Mouse (Mus musculus) heart, embryonic 15.5 days (tissue): ENCODE results near the gene Olfml3. TPM values are rescaled to one million over a fixed set of nuclear protein-coding genes. Genes with fewer than 3 reads are reported as not detected.

Experiments
- ATAC-seq: fragments of 200-750 bp; cut with Nextera tagmentation; replicated peaks from 2 replicates; pipeline ENCODE4 v1.8.0; 2017; ENCODE audit warnings: low read depth, moderate TSS enrichment; ENCODE audit not compliant: insufficient number of reproducible peaks, insufficient read depth, low FRiP score
- H3K27ac ChIP-seq: fragments of 300-500 bp; sonication (generic); 2 replicates; pipeline ENCODE4 v1.5.1; 2015; ENCODE audit warnings: mild to moderate bottlenecking, inconsistent platforms
- H3K27me3 ChIP-seq: fragments of 300-500 bp; sonication (generic); 2 replicates; pipeline ENCODE4 v1.6.1; 2015; ENCODE audit warnings: inconsistent platforms
- H3K36me3 ChIP-seq: fragments of 300-500 bp; sonication (generic); 2 replicates; pipeline ENCODE4 v1.6.1; 2015; ENCODE audit warnings: mild to moderate bottlenecking, inconsistent platforms
- H3K4me1 ChIP-seq: fragments of 300-500 bp; sonication (generic); replicated peaks from 2 replicates; pipeline ENCODE4 v1.6.1; 2015; ENCODE audit warnings: inconsistent platforms
- H3K4me2 ChIP-seq: fragments of 300-500 bp; sonication (generic); 2 replicates; pipeline ENCODE4 v1.6.1; 2015; ENCODE audit warnings: inconsistent platforms, mild to moderate bottlenecking, moderate library complexity
- H3K4me3 ChIP-seq: fragments of 300-500 bp; sonication (generic); 2 replicates; pipeline ENCODE4 v1.5.1; 2015; ENCODE audit warnings: mild to moderate bottlenecking, inconsistent platforms
- H3K9ac ChIP-seq: fragments of 300-500 bp; sonication (generic); 2 replicates; pipeline ENCODE4 v1.6.1; 2015; ENCODE audit warnings: mild to moderate bottlenecking, inconsistent platforms
- H3K9me3 ChIP-seq: fragments of 300-500 bp; sonication (generic); replicated peaks from 2 replicates; pipeline ENCODE4 v1.6.1; 2016; ENCODE audit warnings: inconsistent platforms
- WGBS: fragments of 180-500 bp; shearing (Covaris S2); methylation state at CpG from one replicate; pipeline ENCODE4 v1.1.7; 2015; ENCODE audit warnings: mixed read lengths; 5-methylcytosine and 5-hydroxymethylcytosine counted together
- polyA plus RNA-seq: library from polyadenylated mRNA; unstranded; fragments of >200 nt; fragmentation: Nextera tagmentation; extraction: Ambion mirVana; gene quantifications from 2 replicates; pipeline ENCODE4 v1.2.1, GENCODE M21; 2015

The Olfml3 gene
- polyA plus RNA-seq, 1 experiment from 2014 or later = 19.5 TPM

- peaks cover 35% of the 10 kb centered on the region for H3K4me1 ChIP-seq
- H3K9me3 ChIP-seq = no peaks in the 10 kb centered on the region
- H3K36me3 ChIP-seq = no peaks in the 10 kb centered on the region
- peak; percentile 63; the same call in 1 of the 2 replicates for ATAC-seq
- no peak overlapping the region; the same call in 1 of the 2 replicates for H3K9ac ChIP-seq
- H3K27me3 ChIP-seq = no peaks in the 10 kb centered on the region
- whole genome bisulfite sequencing = 21% methylated on average over 9 of the region's 9 CpGs
- H3K4me3 ChIP-seq = peak overlapping the region; percentile 4; the same call in 1 of the 2 replicates
- peak overlapping the region; percentile 88 for H3K27ac ChIP-seq
- H3K4me2 ChIP-seq = peak overlapping the region; percentile 39
Observed at GRCm38 (mm10) chr3:103771531-103772130, 33.8 kb upstream of the Olfml3 start.

DNA sequence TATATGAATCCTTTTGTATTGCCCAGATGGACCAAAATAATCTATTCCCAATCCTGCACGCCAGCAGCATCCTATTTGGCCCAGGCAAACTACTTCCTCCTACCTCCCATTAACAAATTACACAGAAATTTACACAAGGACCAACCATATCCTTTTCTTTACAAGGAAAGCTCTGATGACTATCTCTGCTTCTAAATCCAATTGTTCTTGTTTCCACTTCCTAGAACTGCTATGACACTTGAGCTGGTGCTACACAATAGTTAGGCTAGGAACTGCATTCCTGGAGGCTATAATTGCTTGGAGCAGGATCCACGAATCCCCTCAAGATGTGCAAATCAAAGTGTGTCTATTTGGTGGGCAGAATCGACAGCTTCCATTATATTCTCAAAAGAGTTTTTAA lies 29.0 kb upstream of the Olfml3 start:
- H3K27me3 ChIP-seq = no peaks in the 10 kb centered on the region
- H3K4me1 ChIP-seq = peaks cover 14% of the 10 kb centered on the region
- no peak overlapping the region for H3K4me3 ChIP-seq
- ATAC-seq = no peak
- H3K9me3 ChIP-seq = no peaks in the 10 kb centered on the region
- H3K9ac ChIP-seq = no peak overlapping the region
- H3K27ac ChIP-seq = no peak overlapping the region
- H3K36me3 ChIP-seq = peaks cover 25% of the 10 kb centered on the region
- WGBS = 76% methylated on average over 3 of the region's 3 CpGs
- H3K4me2 ChIP-seq = no peak overlapping the region

GRCm38 (mm10) chr3:103759261-103759970 lies 21.6 kb upstream of the Olfml3 start:
- peaks cover 64% of the 10 kb centered on the region for H3K36me3 ChIP-seq

GRCm38 (mm10) chr3:103758456-103758855 lies 20.7 kb upstream of the Olfml3 start:
- Histone ChIP-seq H3K9me3 (no peaks in the 10 kb centered on the region), H3K4me3 (no peak overlapping the region), H3K4me2 (no peak overlapping the region), H3K27me3 (no peaks in the 10 kb centered on the region), H3K9ac (no peak overlapping the region), H3K4me1 (peaks cover 5% of the 10 kb centered on the region; the same call in 1 of the 2 replicates), H3K36me3 (peaks cover 65% of the 10 kb centered on the region), H3K27ac (no peak overlapping the region)
- WGBS = 90% methylated on average over 7 of the region's 7 CpGs
- no peak for ATAC-seq

More at GRCm38 (mm10) chr3:103759261-103759970, 21.6 kb upstream of the Olfml3 start:
- H3K4me1 ChIP-seq = peaks cover 5% of the 10 kb centered on the region; the same call in 1 of the 2 replicates
- H3K9ac ChIP-seq = no peak overlapping the region
- no peak overlapping the region for H3K4me2 ChIP-seq
- no peak overlapping the region for H3K27ac ChIP-seq
- no peaks in the 10 kb centered on the region for H3K9me3 ChIP-seq
- WGBS = 76% methylated on average over 5 of the region's 5 CpGs
- H3K27me3 ChIP-seq = no peaks in the 10 kb centered on the region
- ATAC-seq = no peak
- H3K4me3 ChIP-seq = no peak overlapping the region

- 84% methylated on average over 2 of the region's 2 CpGs for WGBS
- Histone ChIP-seq H3K4me3 (no peak overlapping the region), H3K9ac (no peak overlapping the region), H3K4me1 (peaks cover 5% of the 10 kb centered on the region; the same call in 1 of the 2 replicates), H3K9me3 (no peaks in the 10 kb centered on the region), H3K36me3 (peaks cover 63% of the 10 kb centered on the region), H3K27me3 (no peaks in the 10 kb centered on the region), H3K27ac (no peak overlapping the region), H3K4me2 (no peak overlapping the region)
- ATAC-seq = no peak
Observed at GRCm38 (mm10) chr3:103756920-103757319, 19.1 kb upstream of the Olfml3 start.

DNA sequence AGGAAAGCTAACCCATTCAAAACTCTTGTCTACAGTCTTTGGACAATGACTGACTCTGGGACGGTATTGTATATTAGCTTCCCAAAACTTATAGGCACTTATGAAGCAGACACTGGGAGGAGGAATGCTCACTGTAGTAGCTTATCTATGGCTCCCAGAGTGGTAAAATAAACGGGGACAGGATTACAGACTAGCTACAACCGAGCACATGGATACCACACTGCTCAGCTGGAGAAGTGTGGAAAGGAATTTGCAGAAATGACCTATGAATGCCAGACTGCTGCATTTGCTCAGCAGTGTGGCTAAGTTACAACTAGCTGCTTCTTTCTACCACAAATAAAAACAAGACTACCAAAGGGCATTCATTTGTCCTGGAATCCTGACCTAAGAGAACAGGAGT lies 17.6 kb upstream of the Olfml3 start:
- peaks cover 5% of the 10 kb centered on the region; the same call in 1 of the 2 replicates for H3K4me1 ChIP-seq
- 24% methylated on average over 3 of the region's 3 CpGs for WGBS
- H3K9me3 ChIP-seq = no peaks in the 10 kb centered on the region
- ATAC-seq = peak; percentile 78; the same call in 1 of the 2 replicates
- no peaks in the 10 kb centered on the region for H3K27me3 ChIP-seq
- H3K4me3 ChIP-seq = no peak overlapping the region
- peaks cover 64% of the 10 kb centered on the region for H3K36me3 ChIP-seq
- H3K4me2 ChIP-seq = no peak overlapping the region
- peak overlapping the region; percentile 11 for H3K27ac ChIP-seq
- H3K9ac ChIP-seq = no peak overlapping the region

DNA sequence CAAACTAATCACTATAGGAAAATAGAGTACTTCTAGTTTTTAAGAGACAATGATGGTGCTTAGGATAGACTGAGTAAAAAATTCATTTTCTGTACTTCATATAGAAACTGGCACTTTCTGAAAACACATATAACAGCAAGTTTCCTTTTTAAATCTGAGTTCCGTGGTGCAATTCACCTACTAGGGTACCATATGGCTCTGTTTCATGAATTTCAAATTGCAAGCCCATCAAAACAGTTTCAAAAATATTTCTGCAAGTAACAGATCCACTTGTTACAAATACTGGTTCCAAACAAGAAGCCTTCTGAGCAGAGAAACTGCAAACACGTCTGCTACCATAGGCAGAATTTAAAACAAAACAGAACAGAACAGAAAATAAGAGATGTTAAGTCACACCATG lies 13.8 kb upstream of the Olfml3 start:
- no peak for ATAC-seq
- H3K9me3 ChIP-seq = no peaks in the 10 kb centered on the region
- peaks cover 5% of the 10 kb centered on the region; the same call in 1 of the 2 replicates for H3K4me1 ChIP-seq
- no peak overlapping the region for H3K4me2 ChIP-seq
- H3K36me3 ChIP-seq = peaks cover 68% of the 10 kb centered on the region
- H3K27ac ChIP-seq = no peak overlapping the region
- H3K9ac ChIP-seq = no peak overlapping the region
- WGBS = 82% methylated on average over 2 of the region's 2 CpGs
- no peaks in the 10 kb centered on the region for H3K27me3 ChIP-seq
- no peak overlapping the region for H3K4me3 ChIP-seq

DNA sequence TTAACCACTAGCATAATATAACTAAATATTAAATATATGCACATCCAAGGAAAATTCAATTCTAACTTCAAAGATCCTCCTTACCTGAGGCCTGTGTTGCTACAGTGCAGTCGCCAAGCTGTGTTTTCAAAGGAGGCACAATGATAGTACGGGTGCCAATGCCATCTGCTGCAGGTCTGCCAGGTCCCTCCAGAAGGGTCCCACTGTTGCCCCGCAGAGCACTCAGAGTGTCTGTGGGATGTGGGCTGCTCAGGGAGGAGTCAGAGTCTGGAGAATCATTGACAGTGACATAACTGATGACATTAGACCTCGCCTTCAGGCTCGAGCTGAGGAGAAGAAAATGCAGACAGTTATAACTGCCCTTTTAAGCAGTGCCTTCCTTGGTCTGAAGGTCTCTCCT lies 8.9 kb upstream of the Olfml3 start:
- no peaks in the 10 kb centered on the region for H3K27me3 ChIP-seq
- H3K9ac ChIP-seq = no peak overlapping the region
- H3K27ac ChIP-seq = no peak overlapping the region
- no peak overlapping the region for H3K4me3 ChIP-seq
- H3K9me3 ChIP-seq = no peaks in the 10 kb centered on the region
- no peak overlapping the region for H3K4me2 ChIP-seq
- no peak for ATAC-seq
- H3K4me1 ChIP-seq = no peaks in the 10 kb centered on the region
- 74% methylated on average over 5 of the region's 5 CpGs for WGBS
- H3K36me3 ChIP-seq = peaks cover 84% of the 10 kb centered on the region

- WGBS = 86% methylated on average over 14 of the region's 14 CpGs
- Histone ChIP-seq H3K9me3 (no peaks in the 10 kb centered on the region), H3K36me3 (peaks cover 74% of the 10 kb centered on the region)
Observed at GRCm38 (mm10) chr3:103745001-103745770, 7.4 kb upstream of the Olfml3 start.

GRCm38 (mm10) chr3:103743208-103743607 lies 5.4 kb upstream of the Olfml3 start:
- Histone ChIP-seq H3K27me3 (no peaks in the 10 kb centered on the region), H3K9me3 (no peaks in the 10 kb centered on the region), H3K4me3 (no peak overlapping the region), H3K9ac (no peak overlapping the region), H3K4me1 (peaks cover 10% of the 10 kb centered on the region; the same call in 1 of the 2 replicates), H3K4me2 (no peak overlapping the region), H3K27ac (no peak overlapping the region), H3K36me3 (peaks cover 55% of the 10 kb centered on the region)
- WGBS = 79% methylated on average over 6 of the region's 6 CpGs
- ATAC-seq = no peak

More at GRCm38 (mm10) chr3:103745001-103745770, 7.4 kb upstream of the Olfml3 start:
- Histone ChIP-seq H3K4me3 (no peak overlapping the region), H3K4me2 (no peak overlapping the region), H3K9ac (no peak overlapping the region), H3K4me1 (0 out of 2 replicates have a peak, but pooled peaks cover 5% of the 10 kb centered on the region), H3K27ac (no peak overlapping the region), H3K27me3 (no peaks in the 10 kb centered on the region)
- ATAC-seq = no peak

- Histone ChIP-seq H3K4me3 (no peak overlapping the region), H3K36me3 (peaks cover 31% of the 10 kb centered on the region), H3K27ac (no peak overlapping the region), H3K4me2 (no peak overlapping the region), H3K4me1 (peaks cover 39% of the 10 kb centered on the region), H3K27me3 (no peaks in the 10 kb centered on the region), H3K9me3 (no peaks in the 10 kb centered on the region), H3K9ac (no peak overlapping the region)
- ATAC-seq = no peak
- WGBS = 66% methylated on average over 5 of the region's 5 CpGs
Observed at GRCm38 (mm10) chr3:103740342-103740741, 2.5 kb upstream of the Olfml3 start.
